Mouse (Mus musculus): ENCODE measurements around the gene Cyfip1. TPM values are rescaled to one million over a fixed set of nuclear protein-coding genes. Genes with fewer than 3 reads are reported as not detected.

The Cyfip1 gene
- polyA plus RNA-seq, 1 experiment from 2014 or later, result 89.3 TPM

DNA sequence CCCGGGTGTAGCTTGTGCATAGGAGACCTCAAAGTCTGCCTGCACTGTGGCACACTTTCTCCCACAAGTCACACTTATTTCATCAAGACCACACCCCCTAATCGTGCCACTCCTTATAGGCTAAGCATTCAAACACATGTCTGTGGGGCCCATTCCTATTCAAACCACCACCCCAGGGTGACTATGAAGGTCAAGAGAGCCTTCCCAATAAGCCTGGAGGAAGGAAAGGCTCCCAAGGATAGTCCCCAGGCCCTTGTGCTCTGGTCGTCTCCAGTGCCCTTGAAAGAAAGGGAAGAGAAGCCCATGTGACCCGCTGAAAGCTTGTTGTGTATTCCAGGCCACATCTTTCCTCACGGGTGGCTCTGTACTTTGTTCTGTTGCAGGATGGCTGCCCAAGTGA is 29.9 kb downstream of the Cyfip1 start:
- H3K9ac ChIP-seq (ENCODE audit: low read depth, low read length), result no peak overlapping the region
- H3K4me1 ChIP-seq (ENCODE audit: control insufficient read depth, insufficient read depth, low read length), result peaks cover 12% of the 10 kb centered on the region
- H3K36me3 ChIP-seq (ENCODE audit: control insufficient read depth, insufficient read depth, low read length), result peaks cover 8% of the 10 kb centered on the region
- WGBS, result 70% methylated on average over 5 of the region's 5 CpGs
- 0 out of 2 replicates have a peak, but pooled peaks have one; percentile 18 for ATAC-seq
- H3K9me3 ChIP-seq (ENCODE audit: control insufficient read depth, low read length), result no peaks in the 10 kb centered on the region
- H3K27ac ChIP-seq (ENCODE audit: low read length), result no peak overlapping the region
- H3K4me2 ChIP-seq (ENCODE audit: low read depth, low read length), result no peak overlapping the region
- H3K27me3 ChIP-seq (replicated peaks; ENCODE audit: control insufficient read depth, insufficient read depth, low read length), result no peaks in the 10 kb centered on the region
- no peak overlapping the region for H3K4me3 ChIP-seq (ENCODE audit: low read length)

DNA sequence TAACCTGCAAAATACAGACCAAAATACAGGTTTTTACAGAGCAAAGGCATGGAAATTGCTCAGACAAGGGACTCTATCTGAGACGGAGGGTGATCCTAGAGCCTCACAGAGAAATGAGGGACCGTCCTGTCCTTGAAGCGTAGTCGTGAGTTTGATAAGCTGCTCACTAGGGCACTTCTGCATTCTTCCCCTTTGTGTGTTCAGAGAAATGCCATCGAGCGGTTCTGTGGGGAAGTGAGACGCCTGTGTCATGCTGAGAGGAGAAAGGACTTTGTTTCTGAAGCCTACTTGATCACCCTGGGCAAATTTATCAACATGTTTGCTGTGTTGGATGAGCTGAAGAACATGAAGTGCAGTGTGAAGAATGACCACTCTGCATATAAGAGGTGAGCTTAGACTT is 33.2 kb downstream of the Cyfip1 start:
- Histone ChIP-seq H3K9me3 (ENCODE audit: control insufficient read depth, low read length) (no peaks in the 10 kb centered on the region), H3K4me2 (ENCODE audit: low read depth, low read length) (no peak overlapping the region), H3K4me1 (ENCODE audit: control insufficient read depth, insufficient read depth, low read length) (peaks cover 5% of the 10 kb centered on the region; the same call in 1 of the 2 replicates), H3K4me3 (ENCODE audit: low read length) (no peak overlapping the region), H3K27me3 (replicated peaks; ENCODE audit: control insufficient read depth, insufficient read depth, low read length) (no peaks in the 10 kb centered on the region), H3K9ac (ENCODE audit: low read depth, low read length) (no peak overlapping the region), H3K36me3 (ENCODE audit: control insufficient read depth, insufficient read depth, low read length) (peaks cover 16% of the 10 kb centered on the region), H3K27ac (ENCODE audit: low read length) (no peak overlapping the region)
- no peak for ATAC-seq
- 86% methylated on average over 7 of the region's 7 CpGs for WGBS

DNA sequence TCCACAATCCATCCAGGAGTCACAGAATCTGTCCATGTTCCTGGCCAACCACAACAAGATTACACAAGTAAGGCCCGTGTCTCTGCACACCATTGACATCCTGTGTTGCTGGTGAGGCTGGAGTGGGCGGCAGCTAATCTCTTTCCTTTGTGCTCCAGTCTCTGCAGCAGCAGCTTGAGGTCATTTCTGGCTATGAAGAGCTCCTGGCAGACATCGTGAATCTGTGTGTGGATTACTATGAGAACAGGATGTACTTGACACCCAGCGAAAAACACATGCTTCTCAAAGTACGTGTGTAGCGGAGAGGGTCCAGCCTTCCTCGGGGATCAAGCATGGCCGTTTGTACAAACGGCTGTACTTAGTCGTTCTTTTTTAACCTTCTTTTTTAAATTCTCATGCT is 36.2 kb downstream of the Cyfip1 start:
- ATAC-seq, result no peak
- H3K36me3 ChIP-seq (ENCODE audit: control insufficient read depth, insufficient read depth, low read length), result peaks cover 17% of the 10 kb centered on the region
- H3K9ac ChIP-seq (ENCODE audit: low read depth, low read length), result no peak overlapping the region
- no peaks in the 10 kb centered on the region for H3K4me1 ChIP-seq (ENCODE audit: control insufficient read depth, insufficient read depth, low read length)
- 87% methylated on average over 10 of the region's 10 CpGs for WGBS
- H3K27me3 ChIP-seq (replicated peaks; ENCODE audit: control insufficient read depth, insufficient read depth, low read length), result no peaks in the 10 kb centered on the region
- no peak overlapping the region for H3K27ac ChIP-seq (ENCODE audit: low read length)
- H3K4me3 ChIP-seq (ENCODE audit: low read length), result no peak overlapping the region
- no peak overlapping the region for H3K4me2 ChIP-seq (ENCODE audit: low read depth, low read length)
- H3K9me3 ChIP-seq (ENCODE audit: control insufficient read depth, low read length), result no peaks in the 10 kb centered on the region

DNA sequence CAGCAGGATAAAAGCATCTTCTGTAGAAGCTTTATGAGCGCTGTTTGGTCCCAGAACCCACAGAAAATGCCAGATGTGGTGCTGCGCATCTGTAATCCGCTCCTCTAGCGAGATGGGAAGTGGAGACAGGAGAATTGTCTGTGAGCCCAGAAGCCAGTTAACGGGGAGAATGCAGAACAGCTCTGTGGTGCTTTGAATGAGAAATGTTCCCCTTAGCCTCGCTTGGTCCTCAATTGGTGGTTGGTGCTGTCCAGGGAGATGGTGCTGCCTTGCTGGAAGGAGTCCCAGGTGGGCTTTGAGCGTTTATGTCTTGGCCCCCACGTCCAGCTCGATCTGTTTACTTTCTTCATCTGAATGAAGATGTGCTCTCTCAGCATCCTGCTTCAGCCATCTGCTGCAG is 39.3 kb downstream of the Cyfip1 start:
- ATAC-seq, result no peak
- Histone ChIP-seq H3K4me2 (ENCODE audit: low read depth, low read length) (no peak overlapping the region), H3K9me3 (ENCODE audit: control insufficient read depth, low read length) (no peaks in the 10 kb centered on the region), H3K27ac (ENCODE audit: low read length) (no peak overlapping the region), H3K27me3 (replicated peaks; ENCODE audit: control insufficient read depth, insufficient read depth, low read length) (no peaks in the 10 kb centered on the region), H3K4me1 (ENCODE audit: control insufficient read depth, insufficient read depth, low read length) (no peaks in the 10 kb centered on the region), H3K9ac (ENCODE audit: low read depth, low read length) (no peak overlapping the region), H3K36me3 (ENCODE audit: control insufficient read depth, insufficient read depth, low read length) (peaks cover 9% of the 10 kb centered on the region; the same call in 1 of the 2 replicates), H3K4me3 (ENCODE audit: low read length) (no peak overlapping the region)
- 82% methylated on average over 9 of the region's 9 CpGs for WGBS

DNA sequence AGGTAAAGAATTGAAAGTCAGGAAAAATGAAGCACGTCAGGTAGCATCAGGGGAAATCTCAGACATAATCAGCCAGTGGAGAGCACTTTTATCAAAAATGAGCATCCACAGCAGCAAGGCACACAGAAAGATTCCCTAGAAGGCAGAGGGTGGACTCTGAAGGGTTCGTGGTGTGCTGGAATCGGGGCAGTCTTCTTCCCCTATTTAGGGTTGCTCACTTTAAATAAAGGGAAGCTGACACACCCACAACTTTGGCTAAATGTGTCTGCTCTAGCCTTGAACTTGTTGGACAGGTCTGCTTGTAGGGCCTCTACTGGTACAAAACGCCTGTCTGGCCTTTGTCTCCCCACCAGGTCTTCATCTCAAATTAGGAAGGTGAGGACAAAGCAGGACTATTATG is 47.1 kb downstream of the Cyfip1 start:
- Histone ChIP-seq H3K4me2 (ENCODE audit: low read depth, low read length) (no peak overlapping the region), H3K4me3 (ENCODE audit: low read length) (no peak overlapping the region), H3K4me1 (ENCODE audit: control insufficient read depth, insufficient read depth, low read length) (no peaks in the 10 kb centered on the region), H3K27me3 (replicated peaks; ENCODE audit: control insufficient read depth, insufficient read depth, low read length) (no peaks in the 10 kb centered on the region), H3K9ac (ENCODE audit: low read depth, low read length) (no peak overlapping the region), H3K9me3 (ENCODE audit: control insufficient read depth, low read length) (no peaks in the 10 kb centered on the region), H3K27ac (ENCODE audit: low read length) (no peak overlapping the region), H3K36me3 (ENCODE audit: control insufficient read depth, insufficient read depth, low read length) (peaks cover 9% of the 10 kb centered on the region; the same call in 1 of the 2 replicates)
- 90% methylated on average over 4 of the region's 4 CpGs for WGBS
- no peak for ATAC-seq

DNA sequence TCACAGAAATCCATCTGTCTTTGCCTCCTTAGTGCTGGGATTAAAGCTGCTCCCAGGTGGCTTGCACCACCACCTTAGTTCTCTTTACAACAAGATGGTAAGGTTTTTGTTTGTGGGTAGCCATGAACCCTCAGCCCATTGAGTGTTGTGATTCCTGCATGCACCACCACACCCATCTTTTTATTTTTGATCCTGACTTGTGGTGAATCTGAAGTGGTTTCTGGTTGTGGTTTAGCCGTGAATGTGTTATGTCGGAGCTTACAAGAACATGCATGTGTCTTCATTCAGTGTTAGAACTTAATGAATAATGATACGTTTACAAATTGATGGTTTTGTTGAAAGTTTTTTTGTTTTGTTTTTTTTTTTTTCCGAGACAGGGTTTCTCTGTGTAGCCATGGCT is 48.5 kb downstream of the Cyfip1 start:
- Histone ChIP-seq H3K27me3 (replicated peaks; ENCODE audit: control insufficient read depth, insufficient read depth, low read length) (no peaks in the 10 kb centered on the region), H3K27ac (ENCODE audit: low read length) (no peak overlapping the region), H3K9ac (ENCODE audit: low read depth, low read length) (no peak overlapping the region), H3K4me1 (ENCODE audit: control insufficient read depth, insufficient read depth, low read length) (no peaks in the 10 kb centered on the region), H3K4me2 (ENCODE audit: low read depth, low read length) (no peak overlapping the region), H3K36me3 (ENCODE audit: control insufficient read depth, insufficient read depth, low read length) (peaks cover 9% of the 10 kb centered on the region; the same call in 1 of the 2 replicates), H3K9me3 (ENCODE audit: control insufficient read depth, low read length) (no peaks in the 10 kb centered on the region), H3K4me3 (ENCODE audit: low read length) (no peak overlapping the region)
- WGBS, result 85% methylated on average over 4 of the region's 4 CpGs
- ATAC-seq, result no peak

DNA sequence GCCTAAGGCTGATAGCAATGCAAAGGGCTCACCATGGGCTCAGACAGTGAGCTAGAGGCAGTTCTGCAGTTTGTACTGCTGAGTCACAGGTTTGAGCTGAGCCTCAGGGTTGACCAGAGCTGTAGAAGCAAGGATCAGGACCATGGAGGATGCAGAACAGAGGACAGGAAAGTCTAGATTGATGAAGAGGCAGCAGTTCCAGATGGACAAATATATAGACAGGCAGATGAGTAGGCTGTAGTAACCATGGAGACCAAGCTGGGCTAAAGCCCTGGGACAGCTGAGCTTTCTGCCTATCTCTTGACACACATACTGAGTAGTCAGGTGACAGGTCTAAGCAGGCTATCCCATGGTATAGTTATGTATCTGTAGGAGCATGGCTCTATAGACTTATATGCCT is 49.2 kb downstream of the Cyfip1 start:
- ATAC-seq, result no peak
- Histone ChIP-seq H3K27ac (ENCODE audit: low read length) (no peak overlapping the region), H3K4me3 (ENCODE audit: low read length) (no peak overlapping the region), H3K9me3 (ENCODE audit: control insufficient read depth, low read length) (no peaks in the 10 kb centered on the region), H3K27me3 (replicated peaks; ENCODE audit: control insufficient read depth, insufficient read depth, low read length) (no peaks in the 10 kb centered on the region), H3K4me2 (ENCODE audit: low read depth, low read length) (no peak overlapping the region), H3K36me3 (ENCODE audit: control insufficient read depth, insufficient read depth, low read length) (peaks cover 9% of the 10 kb centered on the region; the same call in 1 of the 2 replicates), H3K9ac (ENCODE audit: low read depth, low read length) (no peak overlapping the region), H3K4me1 (ENCODE audit: control insufficient read depth, insufficient read depth, low read length) (no peaks in the 10 kb centered on the region)

DNA sequence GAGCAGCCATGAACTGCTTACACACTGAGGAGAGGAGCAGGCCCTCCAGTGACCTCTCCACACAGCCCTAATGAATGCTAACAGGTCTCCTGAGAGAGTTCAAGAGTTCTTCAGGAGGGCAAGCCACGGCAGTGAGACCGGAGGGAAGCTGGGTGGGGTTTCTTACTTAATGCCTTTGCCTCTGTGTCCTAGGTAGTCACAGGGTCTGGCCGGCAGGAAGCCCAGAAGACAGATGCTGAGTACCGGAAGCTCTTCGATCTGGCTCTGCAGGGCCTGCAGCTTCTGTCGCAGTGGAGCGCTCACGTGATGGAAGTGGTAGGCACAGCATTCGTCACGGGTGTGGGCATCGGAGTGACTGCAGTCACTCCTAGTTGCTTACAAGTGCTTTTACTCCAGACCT is 50.3 kb downstream of the Cyfip1 start:
- Histone ChIP-seq H3K27ac (ENCODE audit: low read length) (no peak overlapping the region), H3K36me3 (ENCODE audit: control insufficient read depth, insufficient read depth, low read length) (peaks cover 14% of the 10 kb centered on the region; the same call in 1 of the 2 replicates), H3K9me3 (ENCODE audit: control insufficient read depth, low read length) (no peaks in the 10 kb centered on the region), H3K4me3 (ENCODE audit: low read length) (no peak overlapping the region), H3K4me1 (ENCODE audit: control insufficient read depth, insufficient read depth, low read length) (no peaks in the 10 kb centered on the region), H3K4me2 (ENCODE audit: low read depth, low read length) (no peak overlapping the region), H3K9ac (ENCODE audit: low read depth, low read length) (no peak overlapping the region), H3K27me3 (replicated peaks; ENCODE audit: control insufficient read depth, insufficient read depth, low read length) (no peaks in the 10 kb centered on the region)
- WGBS, result 87% methylated on average over 11 of the region's 11 CpGs
- no peak for ATAC-seq

DNA sequence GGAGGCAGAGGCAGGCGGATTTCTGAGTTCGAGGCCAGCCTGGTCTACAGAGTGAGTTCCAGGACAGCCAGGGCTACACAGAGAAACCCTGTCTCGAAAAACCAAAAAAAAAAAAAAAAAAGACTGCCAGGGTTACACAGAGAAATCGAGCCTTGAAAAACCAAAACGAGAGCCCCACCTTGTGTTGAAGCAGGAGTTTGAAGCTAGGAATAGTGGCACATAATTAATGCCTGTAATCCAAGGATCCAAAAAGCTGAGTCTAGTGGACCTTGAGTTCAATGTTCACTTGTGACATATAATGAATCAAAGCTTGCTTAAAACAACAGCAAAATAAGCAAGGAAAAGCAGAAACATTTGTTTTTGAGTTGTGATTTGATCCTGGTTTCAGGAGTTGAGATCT is 62.2 kb downstream of the Cyfip1 start:
- Histone ChIP-seq H3K4me2 (ENCODE audit: low read depth, low read length) (no peak overlapping the region), H3K9ac (ENCODE audit: low read depth, low read length) (no peak overlapping the region), H3K27ac (ENCODE audit: low read length) (no peak overlapping the region), H3K4me1 (ENCODE audit: control insufficient read depth, insufficient read depth, low read length) (no peaks in the 10 kb centered on the region), H3K9me3 (ENCODE audit: control insufficient read depth, low read length) (no peaks in the 10 kb centered on the region), H3K27me3 (replicated peaks; ENCODE audit: control insufficient read depth, insufficient read depth, low read length) (no peaks in the 10 kb centered on the region), H3K4me3 (ENCODE audit: low read length) (no peak overlapping the region), H3K36me3 (ENCODE audit: control insufficient read depth, insufficient read depth, low read length) (peaks cover 24% of the 10 kb centered on the region)
- ATAC-seq, result no peak
- 86% methylated on average over 5 of the region's 5 CpGs for WGBS

DNA sequence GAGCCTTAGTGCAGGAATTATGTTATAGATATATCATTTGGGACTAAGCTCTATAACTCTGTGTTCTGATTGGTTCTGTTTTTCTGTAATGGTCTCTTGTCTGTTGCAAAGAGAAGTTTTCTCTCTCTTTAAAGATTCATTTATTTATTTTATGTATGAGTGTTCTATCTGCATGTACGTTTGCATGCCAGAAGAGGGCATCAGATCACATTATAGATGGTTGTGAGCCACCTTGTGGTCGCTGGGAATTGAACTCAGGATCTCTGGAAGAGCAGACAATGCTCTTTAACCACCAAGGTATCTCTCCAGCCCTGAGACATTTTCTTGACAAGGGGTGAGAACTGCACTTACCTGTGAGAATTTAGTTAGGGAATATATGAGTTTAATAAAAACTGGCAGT is 63.9 kb downstream of the Cyfip1 start:
- H3K9me3 ChIP-seq (ENCODE audit: control insufficient read depth, low read length), result no peaks in the 10 kb centered on the region
- H3K4me2 ChIP-seq (ENCODE audit: low read depth, low read length), result no peak overlapping the region
- H3K4me1 ChIP-seq (ENCODE audit: control insufficient read depth, insufficient read depth, low read length), result no peaks in the 10 kb centered on the region
- peaks cover 12% of the 10 kb centered on the region for H3K36me3 ChIP-seq (ENCODE audit: control insufficient read depth, insufficient read depth, low read length)
- no peaks in the 10 kb centered on the region for H3K27me3 ChIP-seq (replicated peaks; ENCODE audit: control insufficient read depth, insufficient read depth, low read length)
- H3K27ac ChIP-seq (ENCODE audit: low read length), result no peak overlapping the region
- no peak overlapping the region for H3K9ac ChIP-seq (ENCODE audit: low read depth, low read length)
- H3K4me3 ChIP-seq (ENCODE audit: low read length), result no peak overlapping the region
- ATAC-seq, result no peak
- WGBS, result 72% methylated on average over 2 of the region's 2 CpGs
